Mouse (Mus musculus): ENCODE measurements around the gene Rmnd5a.
"Not testable (repeated sequence)": the region's sequence is repeated elsewhere in the genome, so short reads cannot be mapped to it uniquely, and the experiment has no call there.

Gene Rmnd5a

DNA sequence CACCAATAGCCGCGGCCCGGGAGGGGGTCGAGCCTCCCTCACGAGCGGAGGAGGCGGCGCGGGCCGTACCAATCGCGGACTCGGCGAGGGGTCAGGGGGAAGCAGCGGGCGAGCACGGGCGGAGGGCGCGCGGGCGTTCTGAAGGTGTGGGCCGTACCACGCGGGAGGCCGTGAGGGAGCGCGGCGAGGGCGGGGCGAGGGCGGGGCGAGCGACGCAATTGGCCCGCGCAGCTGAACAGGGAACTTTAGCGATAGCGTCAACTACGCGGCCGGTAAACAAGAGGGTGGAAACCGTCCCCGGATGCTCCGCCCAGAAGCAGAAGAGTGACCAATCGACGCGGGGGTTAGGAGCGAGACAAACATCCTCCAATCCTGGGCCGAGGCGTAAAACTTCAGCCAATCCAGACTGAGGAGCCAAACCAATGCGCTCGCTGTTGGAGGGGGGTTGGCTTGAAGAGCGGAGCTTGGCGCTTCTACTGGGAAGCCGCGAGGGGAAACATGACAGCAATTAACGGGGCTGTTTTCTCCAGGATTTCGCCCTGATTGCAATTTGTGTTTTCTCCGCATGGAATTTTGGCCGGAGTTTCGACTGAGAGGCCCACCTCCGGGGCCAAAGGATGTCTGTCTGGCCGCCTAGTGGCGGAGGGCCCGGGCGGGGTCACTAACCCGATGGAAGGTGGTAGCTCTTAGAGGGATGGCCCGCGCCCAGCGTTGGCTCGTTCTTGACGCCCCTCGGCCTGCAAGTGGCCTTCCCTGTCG, at the start of gene Rmnd5a:
Rmnd5a (minus strand) TSS at position 146 of the 759 bp plus-strand sequence.
- peak; percentile 99 for DNase-seq

DNA sequence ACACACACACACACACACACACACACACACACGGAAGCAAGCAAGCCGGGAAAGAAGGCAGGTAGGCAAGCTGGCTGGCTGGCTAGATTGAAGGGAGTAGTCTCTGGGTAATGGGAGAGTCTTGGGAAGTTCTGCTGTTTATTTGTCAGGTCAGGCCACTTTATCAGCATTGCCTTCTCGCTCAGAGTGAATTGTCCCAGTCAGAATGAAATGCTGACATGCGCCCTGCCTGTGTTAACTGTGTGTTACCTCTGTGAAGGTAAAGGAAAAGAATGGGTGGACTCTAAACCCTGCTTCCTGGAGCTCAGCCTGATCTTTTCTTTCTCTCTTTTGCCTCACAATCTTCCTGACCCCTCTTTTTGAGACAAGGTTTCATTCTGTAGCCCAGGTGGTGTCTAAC, 47.5 kb upstream of the Rmnd5a start:
- DNase-seq, result no peak

GRCm38 (mm10) chr6:71486867-71487266, 46.4 kb upstream of the Rmnd5a start:
- DNase-seq, result no peak

- no peak for DNase-seq
Observed at GRCm38 (mm10) chr6:71486226-71486625, 45.8 kb upstream of the Rmnd5a start.

DNA sequence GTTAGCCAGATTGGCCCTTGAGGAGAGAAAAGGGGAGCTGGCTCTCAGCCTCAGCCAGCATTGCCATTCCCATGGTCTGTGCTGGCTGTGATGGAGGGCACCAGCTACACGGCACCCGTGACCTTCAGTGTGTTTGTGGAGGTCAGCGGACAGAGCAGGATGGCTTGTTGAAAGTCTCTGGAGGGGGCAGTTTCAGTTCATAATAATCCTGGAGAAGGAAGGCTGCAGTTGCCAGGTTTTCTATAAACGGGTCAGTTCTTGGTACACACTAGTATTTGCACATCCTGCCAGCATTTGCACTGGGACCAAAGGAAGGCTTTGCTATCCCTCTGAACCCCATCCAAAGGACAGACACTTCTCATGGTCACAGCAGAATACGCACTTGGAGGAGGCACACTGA, 44.8 kb upstream of the Rmnd5a start:
- DNase-seq, result no peak

DNA sequence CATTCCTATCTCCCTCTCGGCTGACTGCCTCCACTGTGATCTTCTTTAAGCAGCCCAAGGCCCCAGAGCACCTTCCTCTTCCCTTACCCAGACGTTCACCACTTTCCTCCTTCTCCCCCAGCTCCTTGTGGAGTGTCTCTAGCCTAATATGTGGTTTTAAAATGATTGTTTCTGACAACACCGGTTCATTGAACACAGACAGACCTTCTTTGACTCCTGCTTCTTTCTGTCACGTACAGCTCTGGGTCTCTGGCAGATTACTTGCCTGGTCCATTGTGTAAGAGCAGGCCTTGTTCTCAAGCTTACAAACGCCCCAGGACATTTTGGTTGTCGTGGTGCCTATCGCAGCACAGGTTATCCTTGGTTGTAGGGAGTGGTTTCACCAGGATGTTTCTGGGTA, 40.7 kb upstream of the Rmnd5a start:
- DNase-seq, result no peak

- DNase-seq, result no peak
Observed at GRCm38 (mm10) chr6:71480136-71480535, 39.7 kb upstream of the Rmnd5a start.

GRCm38 (mm10) chr6:71479588-71479987, 39.2 kb upstream of the Rmnd5a start:
- DNase-seq, result not testable (repeated sequence)

DNA sequence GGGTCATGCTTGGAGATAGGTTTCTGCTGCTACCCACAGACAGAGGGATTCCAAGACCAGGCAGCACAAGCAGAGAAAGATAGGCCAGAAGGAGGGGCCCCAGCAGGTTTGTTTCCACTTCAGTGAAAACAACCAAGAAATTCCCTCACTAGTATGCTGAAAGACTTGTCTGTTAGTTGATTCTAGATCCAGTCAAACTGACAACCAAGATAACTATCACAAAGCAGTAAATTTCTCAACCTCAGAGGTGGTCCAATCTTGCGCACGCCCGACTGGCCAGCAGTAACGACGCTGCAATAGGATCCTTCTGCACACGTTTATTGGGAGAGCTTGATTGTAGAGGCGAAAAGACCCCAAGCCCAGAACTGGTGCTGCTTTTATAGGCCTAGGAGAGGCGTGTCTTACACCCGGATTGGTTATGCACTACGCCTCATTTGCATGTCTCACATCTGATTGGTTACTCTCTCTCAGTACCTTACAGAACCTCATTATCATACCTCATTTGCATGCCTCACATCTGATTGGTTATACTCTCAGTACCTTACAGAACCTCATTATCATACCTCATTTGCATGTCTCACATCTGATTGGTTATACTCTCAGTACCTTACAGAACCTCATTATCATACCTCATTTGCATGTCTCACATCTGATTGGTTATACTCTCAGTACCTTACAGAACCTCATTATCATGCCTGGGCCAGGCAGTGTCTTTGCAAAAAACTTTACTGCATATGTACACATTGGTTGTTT, 38.6 kb upstream of the Rmnd5a start:
- not testable (repeated sequence) for DNase-seq

- no peak for DNase-seq
Observed at GRCm38 (mm10) chr6:71476783-71477182, 36.3 kb upstream of the Rmnd5a start.

GRCm38 (mm10) chr6:71475604-71476003, 35.2 kb upstream of the Rmnd5a start:
- DNase-seq, result no peak

- DNase-seq, result no peak
Observed at GRCm38 (mm10) chr6:71472786-71473185, 32.3 kb upstream of the Rmnd5a start.

DNA sequence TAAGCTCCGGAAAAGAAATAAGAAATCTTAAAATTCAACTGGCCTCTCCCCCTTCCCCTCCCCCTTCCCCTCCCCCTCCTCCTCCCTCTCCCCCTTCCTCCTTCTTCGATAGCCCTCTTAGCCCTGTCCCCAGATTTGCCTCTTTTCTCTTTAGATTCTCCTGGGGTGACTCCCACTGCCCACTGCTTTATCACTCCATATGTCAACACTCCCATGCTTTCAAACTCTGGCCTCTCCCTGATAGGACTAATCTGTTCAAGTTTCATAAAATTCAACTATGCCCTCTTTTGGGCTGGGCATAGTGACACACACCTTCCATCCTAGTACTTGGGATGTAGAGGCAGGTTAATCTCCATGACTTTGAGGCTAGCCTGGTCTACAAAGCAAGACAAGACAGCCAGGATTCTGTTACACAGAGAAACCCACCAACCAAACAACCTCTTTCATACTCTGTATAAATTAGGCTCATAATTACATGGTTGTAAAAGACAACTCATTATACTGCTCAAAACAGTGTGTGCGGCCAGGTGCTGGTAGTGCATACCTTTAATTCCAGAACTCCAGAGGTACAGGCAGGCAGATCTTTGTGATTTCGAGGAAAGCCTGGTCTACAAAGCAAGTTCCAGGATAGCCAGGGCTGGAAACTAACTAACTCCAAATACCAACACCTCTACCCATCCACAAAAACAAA, 31.5 kb upstream of the Rmnd5a start:
- DNase-seq, result no peak

DNA sequence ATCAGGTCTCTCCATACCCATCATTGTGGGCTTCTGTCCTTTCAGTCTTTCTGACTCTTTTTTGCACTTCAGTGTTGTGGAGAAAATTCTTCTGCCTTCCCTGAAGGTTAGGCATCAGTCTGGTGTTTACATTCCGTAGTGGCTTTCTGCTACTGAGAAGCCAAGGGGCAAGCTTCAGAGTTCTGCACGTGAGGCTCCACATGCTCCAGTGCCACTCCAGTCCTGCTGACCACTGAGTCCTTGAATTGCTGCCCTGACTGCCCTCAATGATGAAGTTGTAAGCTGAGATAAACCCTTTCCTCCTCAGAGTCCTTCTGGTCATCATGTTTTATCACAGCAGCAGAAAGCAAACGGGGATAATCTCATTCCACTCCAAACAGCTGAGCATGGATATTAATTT, 28.9 kb upstream of the Rmnd5a start:
- no peak for DNase-seq

DNA sequence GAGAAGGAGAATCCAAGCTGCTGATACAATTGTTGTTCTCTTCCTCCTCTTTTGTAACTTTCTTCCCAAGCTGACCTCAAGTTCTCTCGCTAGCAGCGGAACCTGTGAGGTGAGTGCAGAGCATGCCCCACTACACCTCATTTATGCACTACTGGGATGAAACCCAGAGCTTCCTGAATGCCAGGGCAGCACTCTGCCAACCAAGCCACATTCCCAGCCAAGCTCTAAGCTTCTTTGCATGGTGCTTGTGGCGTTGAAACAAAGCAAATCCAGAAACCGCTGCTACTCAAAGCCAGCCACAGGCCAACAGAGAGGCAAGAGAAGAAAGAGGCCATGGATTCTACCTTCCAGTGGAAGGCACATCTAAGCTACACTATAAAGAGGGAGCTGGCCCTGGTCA, 27.3 kb upstream of the Rmnd5a start:
- DNase-seq, result no peak

DNA sequence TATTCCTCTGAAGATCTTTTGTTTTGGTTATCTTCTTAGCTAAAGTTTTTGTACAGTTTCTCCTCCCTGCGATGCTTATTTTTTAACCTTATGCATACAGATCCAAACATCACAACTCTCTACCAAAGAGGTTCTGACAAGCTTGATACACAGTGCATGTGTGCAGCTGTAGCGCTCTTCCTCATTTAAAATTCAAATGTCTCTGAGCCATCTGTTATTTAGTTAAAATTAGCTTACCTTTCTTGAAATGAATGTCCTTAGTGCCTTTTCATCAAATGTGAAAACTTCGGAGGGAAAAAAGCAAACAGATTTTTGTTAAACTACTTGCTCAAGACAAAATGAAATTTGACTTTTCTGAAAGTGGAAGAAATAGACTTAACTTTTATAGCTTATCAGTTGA, 24.7 kb upstream of the Rmnd5a start:
- DNase-seq, result no peak

GRCm38 (mm10) chr6:71457956-71458608, 17.6 kb upstream of the Rmnd5a start:
- no peak for DNase-seq

GRCm38 (mm10) chr6:71453983-71454739, 13.7 kb upstream of the Rmnd5a start:
- DNase-seq, result not testable (repeated sequence)

- no peak for DNase-seq
Observed at GRCm38 (mm10) chr6:71452792-71453191, 12.4 kb upstream of the Rmnd5a start.

DNA sequence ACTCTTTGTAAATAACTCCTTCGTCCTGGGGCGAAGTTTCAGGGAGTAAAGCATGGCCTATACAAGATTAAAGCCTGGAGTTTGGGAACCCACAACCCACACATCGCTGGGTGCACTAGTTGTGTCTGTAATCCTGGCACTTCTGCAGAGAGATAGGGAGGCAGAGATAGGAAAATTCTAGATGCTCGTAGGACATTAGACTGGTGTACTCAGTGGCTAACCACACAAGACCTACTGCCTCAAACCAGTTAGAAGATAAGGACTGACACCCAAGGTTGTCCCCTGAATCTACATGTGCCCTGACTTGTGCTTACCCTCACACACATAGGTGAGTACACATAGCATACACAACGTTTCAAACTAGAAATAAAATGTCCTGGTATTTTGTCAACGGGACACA, 5.1 kb upstream of the Rmnd5a start:
- no peak for DNase-seq

DNA sequence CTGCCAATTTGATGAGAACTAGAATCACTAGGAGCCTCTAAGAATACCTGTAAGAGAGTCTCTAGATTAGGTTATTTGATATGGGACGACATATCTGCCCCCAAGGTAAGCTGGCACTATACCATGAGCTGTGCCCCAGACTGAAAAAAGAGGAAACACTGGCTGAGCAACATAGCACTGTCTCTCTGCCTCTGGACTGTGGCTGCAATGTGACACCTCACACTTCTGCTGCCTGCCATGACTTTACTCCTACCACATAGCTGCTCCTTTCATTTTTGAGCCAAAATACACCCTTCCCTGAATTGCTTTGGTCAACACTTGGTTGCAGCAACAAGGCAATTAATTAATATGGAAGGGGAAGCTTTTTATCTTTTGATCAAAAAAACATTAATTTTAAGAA, 4.3 kb upstream of the Rmnd5a start:
- DNase-seq, result no peak

DNA sequence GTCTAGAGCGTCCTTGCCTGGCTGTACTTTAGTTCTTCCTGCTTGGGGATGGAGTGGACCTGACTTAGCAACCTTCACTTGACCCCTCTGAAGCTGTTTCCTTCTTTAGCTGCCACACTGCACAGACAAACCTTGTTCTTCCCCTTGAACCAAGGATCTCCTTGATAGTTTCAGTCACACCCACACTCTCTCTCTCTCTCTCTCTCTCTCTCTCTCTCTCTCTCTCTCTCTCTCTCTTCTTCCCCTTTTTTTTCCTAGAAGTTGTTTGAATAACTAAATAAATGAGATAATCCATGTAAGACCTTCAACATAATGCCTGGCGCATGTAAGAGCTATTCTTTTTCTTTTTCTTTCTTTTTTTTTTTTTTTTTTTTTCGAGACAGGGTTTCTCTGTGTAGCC, 1.7 kb upstream of the Rmnd5a start:
- no peak for DNase-seq

- no peak for DNase-seq
Observed at GRCm38 (mm10) chr6:71441251-71441580, 779 bp upstream of the Rmnd5a start.

Data from kidney, postnatal 14 days (tissue).